Mouse (Mus musculus): ENCODE results near the gene Spef2. TPM values are rescaled to one million over a fixed set of nuclear protein-coding genes. Genes with fewer than 3 reads are reported as not detected.
A peak's percentile ranks its signal among the peaks of the same experiment; 100 is the strongest.
"Not testable (repeated sequence)": the region's sequence is repeated elsewhere in the genome, so short reads cannot be mapped to it uniquely, and the experiment has no call there.

Gene Spef2
- under 1 TPM; 0.05 to 0.18 TPM for total RNA-seq (2021)
- long read RNA-seq, experiment 1 = 0 reads
- long read RNA-seq, experiment 2 = 0 reads

DNA sequence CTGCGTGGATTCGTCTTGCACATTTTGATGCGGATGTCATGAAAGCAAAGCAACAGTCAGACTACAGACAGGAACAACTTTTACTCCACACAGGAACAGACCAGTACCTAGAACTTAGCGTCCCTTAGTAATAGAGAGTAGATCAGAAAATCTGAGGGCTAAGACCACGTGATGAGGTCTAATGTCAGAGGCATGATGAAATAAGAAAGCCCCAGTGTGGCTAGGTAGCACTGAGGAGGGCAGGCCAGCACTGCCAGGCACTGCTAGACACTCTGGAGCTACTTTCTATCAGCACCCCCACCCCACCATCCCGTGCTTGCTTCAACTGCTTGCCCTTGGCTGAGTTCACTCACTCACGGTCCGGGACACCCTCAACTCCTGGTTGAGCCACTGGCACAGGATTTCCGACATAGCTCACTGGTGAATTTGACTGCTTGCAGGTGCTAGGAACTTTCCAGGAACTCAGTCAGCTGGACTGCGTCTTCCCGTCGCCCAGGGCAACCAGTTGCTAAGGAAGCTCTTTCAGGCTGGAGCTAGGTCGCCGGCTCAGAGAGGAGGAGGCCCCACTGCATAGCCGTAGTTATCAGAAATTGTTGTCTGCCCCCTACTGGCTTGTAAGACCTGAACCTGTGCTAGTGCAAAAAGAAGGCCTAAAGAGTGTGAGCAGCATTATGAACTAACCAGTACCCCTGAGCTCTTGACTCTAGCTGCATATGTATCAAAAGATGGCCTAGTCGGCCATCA lies at the start of gene Spef2:
Gene Spef2, minus strand, starts transcription at position 510 of the 744 bp plus-strand sequence.
- peak; percentile 68 to 82 for DNase-seq

DNA sequence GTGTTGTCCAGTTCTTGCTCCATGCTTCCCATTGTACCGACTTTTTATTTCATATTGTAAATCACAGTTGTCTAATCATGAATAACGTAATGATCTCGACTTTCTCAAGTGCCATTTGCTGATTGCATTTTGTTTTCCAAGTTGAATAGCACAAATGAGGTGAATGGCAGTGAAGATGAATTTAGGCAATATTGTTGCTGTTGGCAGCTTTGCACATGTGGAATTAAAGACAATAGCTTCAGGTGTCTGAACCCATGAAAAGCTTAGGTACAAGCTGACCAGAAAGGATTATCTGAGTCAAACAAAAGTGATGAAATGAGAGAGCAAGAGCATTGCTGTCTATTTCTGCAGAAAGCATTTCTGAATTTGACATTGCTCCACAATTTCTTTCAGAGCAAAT lies 45.5 kb upstream of the Spef2 start:
- DNase-seq = no peak

GRCm38 (mm10) chr15:9788245-9789030 lies 39.8 kb upstream of the Spef2 start:
- no peak for DNase-seq

- DNase-seq = not testable (repeated sequence)
Measured at GRCm38 (mm10) chr15:9774222-9775142, 25.8 kb upstream of the Spef2 start.

DNA sequence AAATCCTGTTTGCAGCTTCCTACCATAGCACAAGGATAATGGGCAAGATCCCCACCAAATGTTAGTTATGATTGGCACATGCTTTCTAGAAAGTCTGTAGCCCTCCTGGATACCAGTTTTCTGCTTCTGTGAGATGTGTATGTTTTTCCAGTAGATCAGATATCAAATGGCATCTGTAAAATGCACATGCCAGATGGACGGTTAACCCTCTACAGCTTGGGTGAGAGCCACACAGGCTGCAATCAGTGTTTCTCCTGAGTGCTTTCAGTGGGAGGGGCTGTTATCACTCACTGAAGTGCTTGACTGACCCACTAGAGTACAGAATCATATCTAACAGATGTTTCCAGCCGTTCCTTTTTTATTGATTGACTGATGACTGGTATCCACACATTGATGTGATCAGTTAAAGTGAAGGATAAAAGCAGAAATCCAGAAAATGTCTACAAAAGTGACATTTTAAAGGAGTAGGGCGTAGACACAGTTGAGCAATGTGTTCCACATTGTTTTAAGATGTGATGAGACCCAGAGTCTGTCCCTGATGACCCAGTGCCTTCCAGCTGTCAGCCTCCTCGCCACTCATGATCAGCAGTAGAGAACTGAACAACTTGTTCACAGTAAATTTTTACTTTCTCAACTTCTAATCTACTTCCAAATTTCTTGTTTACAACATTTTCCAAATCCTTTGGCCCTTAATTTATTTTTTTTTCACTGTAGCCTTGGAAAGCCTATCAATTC lies 19.7 kb upstream of the Spef2 start:
- no peak for DNase-seq

DNA sequence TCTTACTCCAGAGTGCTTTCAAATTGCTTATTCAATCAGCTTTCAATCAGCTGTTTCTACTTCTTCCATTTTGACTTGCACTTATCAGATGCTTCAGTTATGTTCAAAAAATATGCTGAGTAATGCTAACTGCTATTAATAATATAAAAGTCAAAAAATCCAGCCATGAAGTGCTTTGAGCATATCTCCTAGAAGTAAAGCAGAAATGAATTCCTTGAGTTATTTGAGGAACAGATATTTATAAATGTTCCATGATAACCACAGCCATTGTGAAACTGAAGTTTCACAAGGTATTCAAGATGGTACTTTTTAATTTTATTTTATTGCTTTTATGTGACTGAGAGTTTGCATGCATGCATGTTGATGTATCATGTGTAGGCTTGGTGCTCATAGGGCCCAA lies 18.4 kb upstream of the Spef2 start:
- DNase-seq = no peak

DNA sequence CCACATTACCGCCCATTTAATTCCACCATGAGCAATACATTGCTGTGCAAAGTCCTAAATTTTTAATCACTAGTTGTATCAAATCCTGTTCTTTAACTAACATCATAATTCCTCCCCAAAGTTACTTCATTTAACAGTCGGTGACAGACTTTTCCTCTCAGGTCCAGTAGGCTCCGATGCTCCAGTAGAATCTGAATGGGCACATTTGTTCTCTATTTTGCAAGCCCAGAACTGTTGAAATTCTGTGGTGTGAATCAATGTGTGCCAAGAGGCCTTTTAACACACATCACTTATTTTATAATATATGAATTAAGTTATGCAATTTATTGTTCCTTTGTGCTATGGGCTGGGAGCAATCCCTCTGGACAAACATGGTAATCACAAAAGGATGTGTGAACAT lies 2.3 kb upstream of the Spef2 start:
- DNase-seq = no peak

DNA sequence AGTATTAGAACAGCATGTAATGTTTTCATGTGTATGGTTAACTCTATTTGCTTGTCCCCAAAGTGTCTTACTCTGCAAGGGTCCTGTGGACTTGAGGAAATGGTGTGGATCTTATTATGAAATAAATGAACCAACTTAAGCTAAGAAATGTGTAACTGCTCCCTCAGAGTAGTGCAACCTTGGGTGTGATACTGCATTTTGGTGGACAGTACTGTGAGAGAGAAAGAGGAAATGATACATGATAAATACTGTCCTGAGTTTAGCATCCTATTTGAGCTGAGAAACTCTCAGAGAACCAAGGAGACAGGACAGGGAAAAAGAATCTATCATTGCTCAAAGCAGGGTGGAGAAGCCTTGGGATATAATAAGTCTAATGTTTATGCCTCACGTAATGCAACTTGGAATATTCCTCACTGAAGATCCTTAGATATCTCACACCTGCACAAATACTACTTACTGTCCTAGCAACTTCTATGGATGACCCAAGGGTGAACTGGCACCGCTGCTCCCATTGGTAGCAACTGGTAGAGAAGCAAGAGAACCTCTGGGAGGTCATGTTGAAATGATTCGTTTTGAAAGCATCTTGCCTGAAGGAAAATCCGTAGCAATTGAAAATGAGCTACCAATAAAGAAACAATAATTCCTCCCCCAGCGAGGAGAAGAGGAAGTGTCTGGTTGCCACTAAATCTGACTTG lies 1.1 kb downstream of the Spef2 start:
- no peak for DNase-seq

- no peak for DNase-seq
Measured at GRCm38 (mm10) chr15:9742172-9742571, 6.5 kb downstream of the Spef2 start.

DNA sequence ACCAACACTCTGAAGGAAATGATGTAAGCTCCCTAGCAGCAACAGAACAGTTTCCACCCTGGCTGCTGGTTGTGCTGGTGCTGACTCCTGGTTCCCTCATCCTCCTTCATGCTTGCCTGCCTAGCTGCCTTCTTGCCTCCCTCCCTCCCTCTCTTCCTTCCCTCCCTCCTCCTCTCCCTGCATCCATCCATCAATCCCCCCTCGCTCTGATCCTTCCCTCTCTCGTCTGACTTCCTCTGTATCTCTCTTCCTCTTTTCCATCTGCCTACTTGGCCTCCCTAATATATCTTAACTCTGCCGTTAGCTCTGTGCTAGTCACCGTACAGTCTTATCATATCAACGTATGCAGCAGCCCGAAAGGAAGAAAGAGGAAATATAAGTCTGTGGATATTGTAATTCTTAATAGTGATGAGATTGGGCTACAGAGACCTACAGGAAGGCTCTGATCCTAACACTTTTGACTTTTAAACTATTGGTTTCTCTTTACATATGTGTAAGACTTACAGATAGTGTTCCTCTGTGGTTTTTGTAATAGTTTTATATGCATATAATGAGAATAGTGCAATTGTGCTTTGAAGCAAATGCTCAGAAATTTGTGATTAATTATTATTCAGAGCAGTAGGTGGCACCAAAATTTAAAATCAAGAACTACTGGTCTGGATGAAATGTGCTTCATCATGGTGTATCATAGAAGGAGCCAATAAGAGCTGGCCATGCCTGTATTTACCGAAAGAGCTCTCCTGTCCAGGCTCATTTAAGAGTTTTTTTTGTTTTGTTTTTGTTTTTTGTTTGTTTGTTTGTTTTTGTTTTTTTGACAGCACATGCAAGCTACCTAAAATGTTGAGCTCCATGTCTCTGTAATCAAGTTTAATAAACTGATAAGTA lies 33.9 kb downstream of the Spef2 start:
- DNase-seq = no peak

DNA sequence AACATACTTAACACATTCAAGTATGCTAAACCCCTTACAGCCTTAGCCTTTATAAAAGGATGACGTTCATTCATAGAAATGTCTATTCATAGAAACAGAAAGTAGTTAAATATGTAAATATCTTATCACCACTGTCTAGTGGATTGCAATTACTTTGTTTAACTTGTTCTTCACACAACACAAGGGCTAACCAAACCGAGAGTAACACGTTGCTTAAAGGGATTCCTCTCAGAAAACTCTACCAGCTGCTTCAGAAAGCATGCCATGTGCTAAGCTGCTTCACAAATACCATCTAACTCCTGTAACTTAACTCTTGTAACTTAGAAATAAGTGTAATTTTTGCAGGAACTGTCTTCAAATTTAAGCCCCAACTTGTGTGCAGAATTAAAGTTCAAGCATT lies 35.0 kb downstream of the Spef2 start:
- DNase-seq = no peak

DNA sequence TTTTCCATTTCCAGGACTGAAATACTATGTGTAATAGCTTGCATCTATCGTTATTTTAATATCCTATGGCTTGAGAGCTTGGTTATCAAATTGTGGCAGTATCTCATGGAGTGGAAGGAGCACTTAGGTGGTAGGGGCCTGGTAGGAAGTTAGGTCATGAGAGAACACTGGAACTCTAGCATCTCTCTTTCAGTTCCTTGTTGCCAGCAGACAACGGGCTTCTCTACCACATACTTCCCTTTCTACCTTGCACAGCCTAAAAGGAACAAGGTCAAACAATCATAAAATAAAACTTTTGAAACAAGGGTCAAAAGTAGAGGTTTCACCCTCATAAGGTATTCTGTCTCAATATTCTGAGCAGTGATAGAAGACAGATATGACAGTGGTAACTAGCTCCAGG lies 38.3 kb downstream of the Spef2 start:
- no peak for DNase-seq

- DNase-seq = no peak
Measured at GRCm38 (mm10) chr15:9705830-9706450, 42.7 kb downstream of the Spef2 start.

DNA sequence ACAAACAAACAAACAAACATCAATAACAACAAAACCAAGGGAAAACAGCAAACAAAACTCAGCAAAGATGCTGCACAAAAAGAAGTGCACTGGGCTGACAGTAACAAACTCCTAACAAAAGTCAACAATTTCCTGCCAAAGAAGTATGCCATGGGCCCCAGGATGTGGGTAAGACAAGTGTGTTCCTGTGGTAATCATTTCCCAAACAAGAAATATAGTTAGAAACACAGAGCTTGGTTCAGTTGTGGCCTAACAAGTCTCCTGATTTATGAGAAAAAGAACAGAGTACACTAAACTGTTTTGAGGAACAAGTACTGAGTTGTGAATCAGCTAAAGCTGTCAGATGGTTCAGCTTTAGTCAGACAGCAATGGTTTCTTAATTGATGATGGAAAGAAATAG lies 46.8 kb downstream of the Spef2 start:
- no peak for DNase-seq

DNA sequence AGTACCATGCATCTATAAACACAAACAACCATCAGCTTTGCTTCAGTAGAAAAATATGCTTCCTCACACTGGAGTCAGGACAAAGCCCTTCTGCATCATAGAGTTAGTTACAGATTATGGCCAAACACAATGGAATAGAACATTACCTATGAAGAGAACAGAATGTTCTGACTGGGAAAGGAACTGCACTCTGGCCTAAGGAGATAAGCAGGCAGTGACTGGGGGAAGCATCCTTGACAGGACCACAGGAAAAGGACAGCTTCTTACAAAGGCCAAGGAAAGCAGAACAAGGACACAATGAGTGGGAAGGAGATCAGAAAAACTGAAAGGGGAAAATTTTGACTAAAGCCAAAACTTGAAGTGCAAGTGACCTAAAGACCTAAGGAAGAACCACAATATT lies 56.9 kb downstream of the Spef2 start:
- peak in 1 of 2 experiments; percentile 4 for DNase-seq

DNA sequence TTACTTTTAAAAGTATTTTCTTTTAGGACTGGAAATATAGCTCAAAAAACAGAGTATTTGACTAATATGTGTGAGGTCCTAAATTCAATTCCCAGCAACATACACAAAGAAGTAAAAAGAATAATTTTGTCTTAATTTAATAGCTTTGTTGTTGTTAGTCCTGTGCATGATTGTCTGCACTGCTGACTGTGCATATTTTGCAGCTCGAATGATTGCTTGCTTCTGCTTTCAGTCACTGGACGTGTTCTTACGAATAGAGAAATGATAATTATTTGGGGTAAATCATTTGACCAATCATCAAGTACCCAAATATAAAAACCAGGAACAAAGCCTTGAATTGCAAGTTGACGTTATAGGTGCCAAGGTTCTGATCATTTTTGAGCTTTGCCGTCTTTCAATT lies 57.8 kb downstream of the Spef2 start:
- no peak for DNase-seq

DNA sequence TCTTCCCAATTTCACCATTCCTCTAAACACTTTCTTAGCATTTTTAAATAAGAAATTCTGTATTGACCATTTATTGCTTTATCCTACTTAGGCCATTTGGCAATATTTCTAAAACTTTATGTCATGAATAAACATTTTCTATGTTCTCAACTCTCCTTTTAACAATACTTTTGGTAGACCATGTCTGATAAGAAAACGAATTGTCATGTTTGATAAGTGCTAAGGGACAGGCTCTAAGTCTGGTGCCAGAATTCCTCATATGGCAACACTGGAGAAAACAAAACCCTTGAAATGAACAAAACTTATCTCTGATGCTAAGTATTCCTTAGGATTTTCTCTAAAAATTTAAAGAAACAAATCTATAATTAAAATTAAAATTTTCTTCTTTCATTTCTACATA lies 58.2 kb downstream of the Spef2 start:
- no peak for DNase-seq

- no peak for DNase-seq
Measured at GRCm38 (mm10) chr15:9683485-9683884, 65.2 kb downstream of the Spef2 start.

GRCm38 (mm10) chr15:9677343-9678036 lies 71.2 kb downstream of the Spef2 start:
- DNase-seq = no peak

Data from heart, adult 18-20 months (tissue).